Mouse (Mus musculus) thymus, adult 2 months (tissue): ENCODE results near the gene Olfr550. TPM values are rescaled to one million over a fixed set of nuclear protein-coding genes. Genes with fewer than 3 reads are reported as not detected.
"Not testable (repeated sequence)": the region's sequence is repeated elsewhere in the genome, so short reads cannot be mapped to it uniquely, and the experiment has no call there.

Experiments
- DNase-seq: peaks from one replicate; pipeline ENCODE4 v3.0.0; 2021
- H3K27ac ChIP-seq: fragments of 200-500 bp; 2 replicates; pipeline ENCODE4 v1.5.1; 2012; ENCODE audit warnings: low read length, control low read depth; ENCODE audit not compliant: control insufficient read depth, insufficient read depth
- H3K27me3 ChIP-seq: fragments of 200-500 bp; 2 replicates; pipeline ENCODE4 v1.6.1; 2012; ENCODE audit warnings: mild to moderate bottlenecking, low read length, moderate library complexity, mixed read lengths; ENCODE audit not compliant: control insufficient read depth, insufficient read depth
- H3K36me3 ChIP-seq: fragments of 200-500 bp; 2 replicates; pipeline ENCODE4 v1.6.1; 2012; ENCODE audit warnings: mild to moderate bottlenecking, low read length, moderate library complexity; ENCODE audit not compliant: control insufficient read depth, insufficient read depth
- H3K4me1 ChIP-seq: fragments of 200-500 bp; replicated peaks from 2 replicates; pipeline ENCODE4 v1.6.1; 2012; ENCODE audit warnings: low read length; ENCODE audit not compliant: control insufficient read depth, insufficient read depth
- H3K4me3 ChIP-seq: fragments of 200-500 bp; 2 replicates; pipeline ENCODE4 v1.5.1; 2012; ENCODE audit warnings: mild to moderate bottlenecking, low read length, control low read depth, moderate library complexity; ENCODE audit not compliant: control insufficient read depth, insufficient read depth
- CTCF ChIP-seq: fragments of 200-500 bp; IDR thresholded peaks from 2 replicates; pipeline ENCODE4 v1.5.1; 2012; ENCODE audit warnings: mild to moderate bottlenecking, control low read depth, low read length, moderate library complexity, borderline replicate concordance; ENCODE audit not compliant: control insufficient read depth, poor library complexity, insufficient read depth; ENCODE audit errors: extremely low read depth
- POLR2A ChIP-seq: fragments of 200-500 bp; IDR thresholded peaks from 2 replicates; pipeline ENCODE4 v1.6.1; 2012; ENCODE audit warnings: mild to moderate bottlenecking, low read length, control low read depth, moderate library complexity; ENCODE audit not compliant: control insufficient read depth, poor library complexity, insufficient read depth; ENCODE audit errors: extremely low read depth
- WGBS: fragments of 180-500 bp; shearing (Covaris S2); methylation state at CpG from one replicate; pipeline ENCODE4 v1.1.7; 2018; 5-methylcytosine and 5-hydroxymethylcytosine counted together
- polyA plus RNA-seq: library from polyadenylated mRNA; depleted of rRNA; stranded (reverse); fragments of >200 nt; gene quantifications from 2 replicates; pipeline ENCODE4 v1.2.3, GENCODE M21; 2012; rRNA removed

The Olfr550 gene
- polyA plus RNA-seq, 1 experiment = not detected

GRCm38 (mm10) chr7:102618118-102618517, 46.9 kb downstream of the Olfr550 start, which contains the start of gene Olfr553:
Gene Olfr553 (minus strand): TSS chr7:102618218.
- Histone ChIP-seq H3K4me1 (no peaks in the 10 kb centered on the region), H3K4me3 (no peak within 1 kb of the TSS), H3K27ac (no peak within 1 kb of the TSS), H3K27me3 (no peaks in the 10 kb centered on the region), H3K36me3 (no peaks in the 10 kb centered on the region)
- no peak for TF ChIP-seq CTCF
- TF ChIP-seq POLR2A = no peak
- DNase-seq = no peak

GRCm38 (mm10) chr7:102619608-102620007, 48.4 kb downstream of the Olfr550 start:
- H3K4me1 ChIP-seq = no peaks in the 10 kb centered on the region
- H3K4me3 ChIP-seq = no peak overlapping the region
- H3K27ac ChIP-seq = no peak overlapping the region
- no peaks in the 10 kb centered on the region for H3K36me3 ChIP-seq
- H3K27me3 ChIP-seq = no peaks in the 10 kb centered on the region
- 59% methylated on average over 5 of the region's 5 CpGs for WGBS
- TF ChIP-seq CTCF (no peak), POLR2A (no peak)
- DNase-seq = no peak

- H3K4me3 ChIP-seq, H3K36me3 ChIP-seq, H3K4me1 ChIP-seq, DNase-seq, H3K27me3 ChIP-seq, H3K27ac ChIP-seq: not testable (repeated sequence)
- WGBS = 92% methylated on average over 19 of the region's 19 CpGs
Measured at GRCm38 (mm10) chr7:102620368-102620767, 49.1 kb downstream of the Olfr550 start.

Other genes starting within 250 kb of the Olfr550 start
- gene Rrm1, start 129.7 kb upstream of the Olfr550 start, polyA plus RNA-seq = 46.3 and 67.1 TPM in 2 replicates
- not detected in 2 replicates for gene Olfr543, start 89.8 kb upstream of the Olfr550 start, polyA plus RNA-seq
- gene Olfr544, start 83.1 kb upstream of the Olfr550 start, polyA plus RNA-seq = not detected in 2 replicates
- gene Olfr545, start 71.9 kb upstream of the Olfr550 start, polyA plus RNA-seq = not detected in 2 replicates
- not detected in 2 replicates for gene Olfr547, start 36.7 kb upstream of the Olfr550 start, polyA plus RNA-seq
- not detected in 2 replicates for gene Olfr548-ps1, start 30.5 kb upstream of the Olfr550 start, polyA plus RNA-seq
- not detected in 2 replicates for gene Olfr549, start 21.6 kb upstream of the Olfr550 start, polyA plus RNA-seq
- 20.4 and 23.6 TPM in 2 replicates for gene Trim21, start 6.0 kb upstream of the Olfr550 start, polyA plus RNA-seq
- gene Olfr551, start 20.4 kb downstream of the Olfr550 start, polyA plus RNA-seq = not detected in 2 replicates
- gene Olfr552, start 26.3 kb downstream of the Olfr550 start, polyA plus RNA-seq = not detected in 2 replicates
- gene Olfr553, start 46.8 kb downstream of the Olfr550 start, polyA plus RNA-seq = not detected in 2 replicates
- gene Olfr554, start 67.0 kb downstream of the Olfr550 start, polyA plus RNA-seq = not detected in 2 replicates
- not detected in 2 replicates for gene Olfr555, start 87.4 kb downstream of the Olfr550 start, polyA plus RNA-seq
- gene Olfr556, start 93.5 kb downstream of the Olfr550 start, polyA plus RNA-seq = not detected in 2 replicates
- gene Trim68, start 115.9 kb downstream of the Olfr550 start, polyA plus RNA-seq = 14.0 and 16.3 TPM in 2 replicates
- gene Olfr557, start 124.5 kb downstream of the Olfr550 start, polyA plus RNA-seq = not detected in 2 replicates
- gene Olfr558, start 130.8 kb downstream of the Olfr550 start, polyA plus RNA-seq = 0.11 and 0.49 TPM in 2 replicates
- not detected in 2 replicates for gene Olfr33, start 147.6 kb downstream of the Olfr550 start, polyA plus RNA-seq
- not detected in 2 replicates for gene Olfr559, start 156.0 kb downstream of the Olfr550 start, polyA plus RNA-seq
- gene Olfr560, start 187.9 kb downstream of the Olfr550 start, polyA plus RNA-seq = not detected in 2 replicates
- gene Olfr78, start 188.0 kb downstream of the Olfr550 start, polyA plus RNA-seq = 0.29 and 0.32 TPM in 2 replicates
- not detected in 2 replicates for gene Olfr561, start 199.8 kb downstream of the Olfr550 start, polyA plus RNA-seq
- not detected in 2 replicates for gene Olfr564, start 232.0 kb downstream of the Olfr550 start, polyA plus RNA-seq